Mouse (Mus musculus): ENCODE data around the gene Hexim2. TPM values are rescaled to one million over a fixed set of nuclear protein-coding genes. Genes with fewer than 3 reads are reported as not detected.

Gene Hexim2
- polyA plus RNA-seq, 1 experiment from 2014 or later, result 8.7 TPM

Other genes starting within 250 kb of the Hexim2 start
- gene Fam187a, start 247.3 kb upstream of the Hexim2 start, polyA plus RNA-seq (2014; fragmentation: Nextera tagmentation; extraction: Ambion mirVana), result not detected in 2 replicates
- gene Gfap, start 231.5 kb upstream of the Hexim2 start, polyA plus RNA-seq (2014; fragmentation: Nextera tagmentation; extraction: Ambion mirVana), result 0.09 TPM in 1 of 2 replicates, not detected in the other
- 13.0 and 13.3 TPM in 2 replicates for gene Kif18b, start 207.3 kb upstream of the Hexim2 start, polyA plus RNA-seq (2014; fragmentation: Nextera tagmentation; extraction: Ambion mirVana)
- 3.9 and 4.5 TPM in 2 replicates for gene C1ql1, start 185.7 kb upstream of the Hexim2 start, polyA plus RNA-seq (2014; fragmentation: Nextera tagmentation; extraction: Ambion mirVana)
- gene Nmt1, start 104.2 kb upstream of the Hexim2 start, polyA plus RNA-seq (2014; fragmentation: Nextera tagmentation; extraction: Ambion mirVana), result 53.8 and 58.6 TPM in 2 replicates
- gene Dcakd, start 104.1 kb upstream of the Hexim2 start, polyA plus RNA-seq (2014; fragmentation: Nextera tagmentation; extraction: Ambion mirVana), result 276 and 295 TPM in 2 replicates
- 0.69 and 0.86 TPM in 2 replicates for gene Plcd3, start 30.8 kb upstream of the Hexim2 start, polyA plus RNA-seq (2014; fragmentation: Nextera tagmentation; extraction: Ambion mirVana)
- 7.8 and 8.1 TPM in 2 replicates for gene Acbd4, start 30.7 kb upstream of the Hexim2 start, polyA plus RNA-seq (2014; fragmentation: Nextera tagmentation; extraction: Ambion mirVana)
- 3.9 and 4.6 TPM in 2 replicates for gene Hexim1, start 16.2 kb upstream of the Hexim2 start, polyA plus RNA-seq (2014; fragmentation: Nextera tagmentation; extraction: Ambion mirVana)
- gene Fmnl1, start 38.7 kb downstream of the Hexim2 start, polyA plus RNA-seq (2014; fragmentation: Nextera tagmentation; extraction: Ambion mirVana), result 0.76 and 1.8 TPM in 2 replicates
- 0.23 and 0.32 TPM in 2 replicates for gene 1700023F06Rik, start 76.1 kb downstream of the Hexim2 start, polyA plus RNA-seq (2014; fragmentation: Nextera tagmentation; extraction: Ambion mirVana)
- not detected in 2 replicates for gene Spata32, start 86.0 kb downstream of the Hexim2 start, polyA plus RNA-seq (2014; fragmentation: Nextera tagmentation; extraction: Ambion mirVana)
- 3.8 and 4.6 TPM in 2 replicates for gene Map3k14, start 135.0 kb downstream of the Hexim2 start, polyA plus RNA-seq (2014; fragmentation: Nextera tagmentation; extraction: Ambion mirVana)
- 3.2 TPM in 2 replicates for gene Arhgap27, start 231.3 kb downstream of the Hexim2 start, polyA plus RNA-seq (2014; fragmentation: Nextera tagmentation; extraction: Ambion mirVana)

All from forebrain, embryonic 11.5 days (tissue).